Mouse (Mus musculus): Measurements from ENCODE around the gene Xpo6.

The Xpo6 gene

DNA sequence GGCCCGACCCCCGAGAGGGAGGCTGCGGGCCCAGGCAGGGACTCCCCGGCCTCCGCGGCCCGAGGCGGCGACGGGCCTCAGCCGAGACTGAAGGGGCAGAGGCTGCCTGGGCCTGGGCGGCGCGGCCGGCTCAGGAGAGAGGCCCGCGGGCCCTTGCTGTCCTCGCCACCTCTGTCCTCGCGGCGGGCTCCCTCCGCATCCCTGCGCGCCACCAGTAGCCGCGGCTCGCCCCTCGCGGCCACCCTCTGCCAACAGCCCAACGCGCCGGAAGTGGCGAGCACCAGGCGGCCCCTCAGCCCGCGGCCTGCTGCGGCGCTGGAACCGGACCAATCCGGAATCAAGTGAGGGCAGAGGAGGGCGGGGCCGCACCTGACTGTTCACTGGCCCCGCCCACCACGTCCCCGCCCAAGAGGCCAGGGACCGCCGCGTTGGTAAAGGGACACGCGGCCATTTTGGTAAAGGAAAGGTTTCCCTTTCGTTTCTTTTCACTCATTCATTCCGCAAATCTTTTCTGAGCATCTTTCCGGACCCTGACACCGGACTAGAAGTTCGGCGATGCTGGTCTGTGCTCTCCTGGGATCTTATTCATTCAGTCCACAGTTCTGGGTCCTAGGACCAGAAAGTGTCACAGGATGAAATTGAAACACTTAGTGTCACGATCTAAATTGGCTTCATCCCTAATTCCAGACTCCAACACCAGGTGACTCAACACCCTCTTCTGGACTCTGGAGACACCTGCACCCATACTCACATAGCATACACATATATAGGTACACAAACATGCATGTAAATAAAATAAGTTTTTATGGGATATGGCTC, at the start of gene Xpo6:
Gene Xpo6, minus strand, starts transcription at position 324 of the 819 bp plus-strand sequence.
- DNase-seq (ENCODE audit: low spot score), result peak; percentile 99

DNA sequence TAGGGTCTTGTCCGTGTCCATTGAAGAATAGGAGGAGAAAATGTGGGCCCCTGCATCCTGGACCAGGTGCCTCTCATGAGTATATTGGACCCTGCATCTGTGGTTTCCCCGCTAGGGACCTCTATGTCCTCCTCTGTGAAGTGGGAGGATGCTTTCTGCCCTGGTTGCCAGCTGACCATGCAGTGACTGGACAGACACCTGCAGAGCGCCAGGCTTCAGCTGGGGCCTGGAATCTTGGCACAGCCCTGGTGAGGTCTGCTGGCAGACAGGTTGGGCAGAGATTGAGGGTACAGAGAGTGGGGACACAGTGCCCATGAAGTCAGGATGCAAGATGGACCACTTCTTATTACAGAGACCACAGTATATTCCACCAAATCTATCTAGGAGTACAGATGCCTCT, 49.7 kb upstream of the Xpo6 start:
- DNase-seq (ENCODE audit: low spot score), result no peak

DNA sequence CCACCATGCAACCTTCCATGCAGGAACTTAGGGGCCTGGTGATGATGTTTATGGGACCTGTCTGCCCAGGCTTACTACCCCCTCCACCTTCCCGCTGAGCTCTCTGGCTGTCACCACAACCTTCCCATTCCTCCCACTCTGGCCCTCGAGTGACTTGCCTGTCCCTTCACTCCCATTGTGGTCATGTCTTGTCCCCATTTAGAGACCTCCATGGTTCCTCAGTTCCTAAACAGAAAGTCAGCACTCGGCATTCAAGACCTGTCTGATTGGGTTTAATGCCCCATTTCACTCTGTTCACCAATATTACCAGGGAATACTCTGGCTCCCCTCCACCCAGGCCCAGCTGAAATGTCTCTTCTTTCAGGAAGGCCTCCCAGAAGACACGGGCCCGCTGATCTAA, 48.8 kb upstream of the Xpo6 start:
- DNase-seq (ENCODE audit: low spot score), result no peak

DNA sequence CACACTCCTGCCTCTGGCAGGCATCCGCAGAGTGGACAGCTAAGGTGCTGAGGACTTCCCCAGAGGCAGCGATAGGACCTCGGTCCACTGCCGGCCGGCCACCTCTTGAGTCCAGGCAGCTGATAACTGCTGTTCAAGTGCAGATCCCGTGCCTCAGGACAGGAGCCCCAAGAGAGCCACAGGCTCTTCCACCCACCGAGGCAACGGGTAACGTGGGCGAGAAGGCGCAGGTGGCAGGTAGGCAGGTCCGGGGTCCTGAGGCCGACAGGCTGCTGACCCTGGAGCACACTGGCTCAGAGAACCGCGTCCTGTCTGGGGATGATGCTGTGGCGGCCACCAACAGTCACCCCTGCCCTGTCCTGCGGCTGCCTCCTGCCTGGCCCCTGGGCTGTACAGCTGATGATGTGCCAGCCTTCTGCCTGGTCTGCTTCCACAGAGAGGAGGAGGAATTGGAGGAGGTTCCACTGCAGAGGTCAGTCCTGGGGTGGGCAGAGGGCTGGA, 48.4 kb upstream of the Xpo6 start:
- no peak for DNase-seq (ENCODE audit: low spot score)

DNA sequence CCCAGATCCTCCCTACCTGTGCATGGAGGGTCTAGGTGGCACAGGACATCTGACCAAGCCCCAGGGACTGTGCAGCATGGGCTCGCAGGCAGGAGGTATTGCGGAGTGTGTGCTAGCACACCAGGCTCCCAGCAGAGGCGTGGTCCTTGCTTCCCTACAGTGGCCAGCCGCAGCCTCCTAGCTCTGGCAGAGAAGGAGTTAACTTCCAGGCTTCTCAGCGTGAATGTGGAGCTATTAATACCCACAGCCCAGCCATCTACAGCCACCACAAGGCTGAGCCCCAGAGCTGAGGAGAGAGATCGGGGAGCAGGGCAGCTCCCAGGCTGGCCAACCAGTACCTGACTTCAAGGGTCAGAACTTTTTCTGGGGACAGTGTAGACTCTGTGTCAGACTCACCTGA, 47.8 kb upstream of the Xpo6 start:
- peak; percentile 36 for DNase-seq (ENCODE audit: low spot score)

DNA sequence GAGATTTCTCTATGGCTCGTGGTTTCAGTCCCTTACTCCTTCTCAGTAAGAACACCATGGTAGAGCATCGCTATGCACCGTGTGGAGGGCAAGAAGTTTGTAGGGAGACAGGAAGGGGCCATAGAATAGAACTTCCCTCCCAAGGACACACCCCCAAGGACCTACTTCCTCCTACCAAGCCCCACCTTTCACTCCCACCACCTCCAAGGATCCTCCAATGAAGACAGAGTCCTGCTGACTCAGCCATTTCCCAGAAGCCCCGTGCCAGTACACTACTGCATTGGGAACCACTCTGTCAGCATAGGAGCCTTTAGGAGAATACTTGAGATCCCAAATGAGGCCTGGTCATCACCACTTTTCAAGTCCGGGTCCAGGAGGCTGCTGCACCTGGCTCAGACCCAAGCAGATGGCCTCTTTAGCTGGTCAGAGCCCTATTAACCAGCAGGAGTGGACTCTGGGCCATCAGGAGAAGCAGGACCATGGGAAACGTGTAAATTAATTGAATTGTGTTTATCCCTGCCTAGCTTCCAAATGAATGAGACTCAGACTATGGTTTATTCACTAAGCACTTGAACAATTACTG, 44.0 kb upstream of the Xpo6 start:
- no peak for DNase-seq (ENCODE audit: low spot score)

DNA sequence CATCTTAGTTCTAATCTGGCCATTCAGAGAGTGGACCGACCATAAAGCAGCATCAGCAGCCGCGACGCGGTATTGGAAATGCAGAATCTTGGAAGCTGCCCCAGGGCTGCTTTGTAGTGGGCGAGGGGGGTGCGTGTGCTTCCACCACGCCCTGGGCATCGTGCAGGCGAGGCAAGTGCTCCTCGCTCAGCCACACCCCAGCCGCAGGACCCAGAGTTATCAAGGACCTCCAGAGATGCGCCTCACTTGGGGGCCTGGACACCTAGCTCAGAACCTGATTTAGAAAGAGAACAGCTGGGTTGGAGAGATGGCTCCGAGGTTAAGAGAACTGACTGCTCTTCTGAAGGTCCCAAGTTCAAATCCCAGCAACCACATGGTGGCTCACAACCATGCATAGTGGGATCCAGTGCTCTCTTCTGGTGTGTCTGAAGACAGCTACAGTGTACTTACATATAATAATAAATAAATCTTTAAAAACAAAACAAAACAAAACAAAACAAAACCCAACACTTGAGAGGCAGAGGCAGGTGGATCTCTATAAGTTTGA, 40.6 kb upstream of the Xpo6 start:
- DNase-seq (ENCODE audit: low spot score), result no peak

DNA sequence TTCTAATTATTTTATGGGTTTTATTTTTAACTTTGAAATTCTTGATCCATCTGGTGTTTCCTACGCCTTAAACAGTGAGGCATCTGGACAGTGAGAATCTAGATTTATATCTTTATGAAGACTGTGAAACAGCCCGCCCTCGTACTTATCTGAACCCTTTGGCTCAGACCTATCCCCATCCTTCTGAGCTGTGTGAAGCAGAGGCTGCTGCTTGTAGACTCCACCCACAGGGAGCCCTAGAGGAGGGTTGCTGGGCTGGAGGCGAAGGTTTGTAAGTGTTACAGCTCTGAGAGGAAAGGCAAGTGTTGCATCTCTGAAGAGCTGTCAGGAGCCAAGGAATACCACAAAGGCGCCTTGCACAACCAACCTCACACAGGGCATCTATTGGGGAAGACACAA, 36.5 kb upstream of the Xpo6 start:
- no peak for DNase-seq (ENCODE audit: low spot score)

DNA sequence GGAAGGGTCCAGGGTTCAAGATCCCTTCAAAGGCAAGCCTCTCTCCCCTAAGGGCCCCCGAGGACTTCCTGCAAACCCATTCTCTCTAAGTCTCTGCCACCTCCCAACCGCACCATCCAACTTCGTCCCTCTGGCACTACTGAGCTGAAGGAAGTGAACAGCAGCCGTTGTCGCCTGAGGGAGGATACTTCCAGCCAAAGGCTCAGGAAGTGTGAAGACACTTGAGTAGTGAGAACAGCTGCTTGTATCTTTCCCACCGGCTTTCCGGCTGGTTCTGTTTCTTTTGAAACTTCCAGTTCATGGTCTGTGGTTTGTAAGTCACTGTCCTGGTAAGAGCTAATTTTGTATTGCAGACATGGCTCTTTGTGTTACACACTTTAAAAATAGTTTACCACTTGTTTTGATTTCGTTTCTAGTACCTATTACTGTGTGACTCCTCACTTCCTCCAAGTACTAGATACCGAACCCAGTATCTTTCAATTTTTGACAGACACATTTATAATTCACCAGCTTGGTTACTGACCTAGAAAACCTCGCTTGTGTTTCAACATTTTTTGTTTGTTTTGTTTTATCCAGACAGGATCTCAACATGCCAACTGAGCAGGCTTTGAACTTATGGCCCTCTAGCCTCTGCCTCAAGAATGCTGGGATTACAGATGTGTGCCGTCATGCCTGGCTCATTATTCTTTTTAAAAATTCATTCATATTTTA, 35.9 kb upstream of the Xpo6 start:
- no peak for DNase-seq (ENCODE audit: low spot score)

DNA sequence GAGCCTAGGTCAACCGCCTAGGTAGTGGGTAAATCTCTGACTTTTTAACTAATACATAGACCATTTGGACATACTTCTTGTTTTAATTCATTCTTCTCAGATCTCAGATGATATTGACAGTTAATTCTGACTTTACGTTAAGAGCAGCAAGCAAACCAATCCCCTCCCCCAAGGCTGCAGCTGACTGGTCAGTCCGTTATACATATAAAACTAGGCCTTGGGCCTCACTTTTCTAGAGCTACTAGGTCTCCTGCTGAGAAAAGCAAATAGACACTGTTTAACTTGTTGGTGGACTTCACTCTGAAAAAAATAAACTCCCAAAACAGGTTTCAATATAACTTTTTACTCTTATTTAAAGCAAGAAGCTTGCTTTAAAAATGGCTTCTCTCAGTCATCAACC, 34.3 kb upstream of the Xpo6 start:
- no peak for DNase-seq (ENCODE audit: low spot score)

DNA sequence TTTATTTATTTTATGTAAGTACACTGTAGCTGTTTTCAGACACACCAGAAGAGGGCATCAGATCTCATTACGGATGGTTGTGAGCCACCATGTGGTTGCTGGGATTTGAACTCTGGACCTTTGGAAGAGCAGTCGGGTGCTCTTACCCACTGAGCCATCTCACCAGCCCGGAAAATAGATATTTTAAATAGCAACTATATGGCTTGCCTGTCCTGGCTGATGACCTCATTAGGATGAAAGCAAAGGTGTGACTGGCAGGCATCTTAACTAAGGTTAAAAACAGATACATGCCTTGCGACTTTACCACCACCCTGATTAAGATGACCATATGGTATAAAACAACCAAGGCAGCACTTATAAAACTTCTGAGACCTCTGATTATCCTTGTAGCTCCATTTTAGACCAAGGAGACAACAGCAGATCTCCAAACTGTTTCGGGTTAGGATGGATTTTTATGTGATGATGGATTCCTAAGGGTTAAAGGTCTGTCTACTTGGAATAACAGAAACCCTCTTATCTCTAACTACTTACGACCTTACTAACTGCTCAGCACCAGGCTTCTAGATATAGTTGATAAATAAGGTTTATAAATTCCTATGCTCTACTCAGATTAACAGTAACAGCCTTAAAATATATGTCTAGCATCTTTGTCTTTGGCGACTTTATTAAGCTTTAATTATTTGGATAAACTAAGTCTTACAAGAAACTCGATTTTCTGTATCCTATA, 32.2 kb upstream of the Xpo6 start:
- no peak for DNase-seq (ENCODE audit: low spot score)

DNA sequence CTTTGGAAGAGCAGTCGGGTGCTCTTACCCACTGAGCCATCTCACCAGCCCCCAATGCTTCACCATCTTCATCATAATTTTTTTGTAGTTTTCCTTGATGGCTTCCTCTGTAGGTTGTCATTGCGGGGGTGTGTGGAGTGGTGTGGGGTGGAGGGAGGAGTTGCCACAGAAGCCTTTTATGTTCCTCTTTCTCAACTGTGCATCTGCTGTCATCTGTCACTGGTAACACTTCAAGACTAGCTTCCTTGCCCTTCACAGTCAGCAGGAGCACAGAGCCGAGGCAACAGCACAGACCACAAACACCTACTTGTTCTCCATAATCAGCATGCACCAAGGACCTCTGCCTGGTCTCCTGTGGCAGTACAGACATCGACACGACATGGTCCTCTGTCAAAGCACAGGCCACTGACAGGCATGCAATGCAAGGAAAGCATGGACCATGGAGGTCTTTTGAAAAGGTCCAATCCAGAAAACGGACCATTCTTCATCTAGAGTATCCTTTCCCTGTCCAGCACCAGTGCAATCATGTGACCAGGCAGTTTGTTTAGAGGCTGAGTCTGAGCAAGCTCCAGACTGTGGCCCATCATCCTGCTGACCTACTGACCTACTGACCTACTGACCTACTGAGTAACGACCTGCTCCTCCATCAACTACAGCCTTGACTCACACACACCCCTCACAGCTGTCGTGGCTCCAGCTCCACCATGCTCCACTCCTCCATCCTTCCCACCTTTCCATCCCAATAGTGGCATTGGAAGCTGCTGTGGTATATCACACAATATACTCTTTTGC, 30.3 kb upstream of the Xpo6 start:
- peak; percentile 15 for DNase-seq (ENCODE audit: low spot score)

DNA sequence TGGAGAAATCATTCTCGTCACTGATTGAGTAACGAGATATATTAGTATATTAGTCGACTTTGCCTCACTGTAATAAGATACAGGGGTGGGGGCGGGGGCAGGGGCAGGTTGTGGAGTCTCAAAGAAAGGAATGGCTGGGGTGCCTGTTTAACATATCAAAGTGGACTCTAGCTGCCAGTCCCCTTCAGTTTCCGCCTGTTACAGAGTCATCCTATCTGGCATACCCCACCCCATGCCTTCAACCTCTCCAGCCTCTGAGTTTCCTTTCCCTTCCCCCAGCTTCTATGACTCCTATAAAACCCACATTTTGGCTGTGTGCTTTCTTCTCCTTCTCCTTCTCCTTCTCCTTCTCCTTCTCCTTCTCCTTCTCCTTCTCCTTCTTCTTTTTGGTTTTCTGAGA, 25.8 kb upstream of the Xpo6 start:
- DNase-seq (ENCODE audit: low spot score), result no peak

DNA sequence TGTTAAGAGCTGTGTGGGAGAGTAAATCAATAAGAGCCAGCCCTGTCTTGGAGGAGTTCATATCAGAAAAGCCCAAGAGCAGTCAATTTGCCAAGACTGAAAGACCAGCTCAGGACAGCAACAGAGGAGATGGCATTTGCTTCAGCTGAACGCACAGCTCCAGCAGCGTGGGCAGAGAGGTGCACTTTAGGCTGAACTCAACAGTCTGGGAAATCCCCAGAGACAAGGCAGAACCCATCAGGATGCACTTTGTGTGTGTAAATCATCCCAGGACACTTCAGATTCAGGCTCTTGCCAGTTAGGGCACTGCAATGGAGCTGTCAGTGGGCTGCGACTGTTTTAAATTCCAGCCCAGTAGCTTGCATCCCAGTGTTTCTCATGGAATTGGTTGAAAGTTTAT, 22.5 kb upstream of the Xpo6 start:
- DNase-seq (ENCODE audit: low spot score), result no peak

DNA sequence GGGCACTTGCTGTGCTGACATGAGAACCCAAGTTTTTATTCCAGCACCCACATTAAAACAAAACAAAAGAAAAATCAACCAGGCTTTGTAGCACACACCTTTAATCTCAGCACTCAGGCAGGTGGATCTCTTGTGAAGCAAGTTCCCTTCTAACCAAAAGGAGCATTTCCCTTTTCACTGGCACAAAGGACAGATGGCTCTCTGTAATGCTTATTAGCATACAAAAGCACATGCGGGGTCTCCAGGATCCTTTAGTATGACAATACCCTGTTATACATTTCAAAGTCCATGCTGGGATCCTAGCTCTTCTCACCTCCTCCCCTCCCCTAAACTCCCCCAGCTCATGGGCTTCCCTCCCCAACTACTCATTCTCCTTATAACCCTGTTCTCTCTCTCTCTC, 20.3 kb upstream of the Xpo6 start:
- no peak for DNase-seq (ENCODE audit: low spot score)

DNA sequence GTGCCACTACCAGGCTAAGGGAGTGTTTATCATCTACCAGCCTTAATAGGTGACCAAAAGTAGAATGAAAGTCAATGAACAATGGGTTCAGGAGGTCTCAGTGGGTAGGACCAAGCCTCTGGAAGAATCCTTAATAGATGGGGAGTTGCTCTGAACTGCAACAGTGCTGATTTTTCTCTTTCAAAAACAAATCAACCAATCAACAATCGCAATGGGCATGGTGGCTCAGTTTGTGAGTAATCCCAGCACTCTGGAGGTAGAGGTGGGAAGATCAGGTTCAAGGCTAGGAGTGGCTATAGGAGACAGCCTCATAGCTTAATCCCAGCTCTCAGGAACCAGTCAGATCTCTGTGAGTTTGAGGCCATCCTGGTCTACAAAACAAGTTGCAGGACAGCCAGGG, 18.0 kb upstream of the Xpo6 start:
- no peak for DNase-seq (ENCODE audit: low spot score)

DNA sequence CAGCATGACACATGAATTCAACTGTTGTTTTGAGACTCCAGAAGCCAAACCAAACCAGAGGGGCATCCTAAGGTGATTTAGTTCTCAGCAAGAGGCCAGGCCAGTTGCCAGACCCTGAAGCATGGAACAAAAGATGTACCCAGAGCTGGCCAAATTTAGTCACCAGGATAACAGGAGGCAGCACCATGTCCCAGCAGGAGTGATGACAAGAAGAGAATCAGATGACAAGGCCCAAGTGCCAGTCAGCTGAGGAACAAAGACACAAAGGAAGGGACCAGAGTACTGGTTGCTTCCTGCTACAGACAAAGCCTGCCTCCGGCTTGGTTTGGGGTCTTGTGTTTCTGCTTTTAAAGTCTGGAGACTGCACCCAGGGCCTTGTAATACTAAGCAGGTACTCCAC, 16.6 kb upstream of the Xpo6 start:
- DNase-seq (ENCODE audit: low spot score), result no peak

DNA sequence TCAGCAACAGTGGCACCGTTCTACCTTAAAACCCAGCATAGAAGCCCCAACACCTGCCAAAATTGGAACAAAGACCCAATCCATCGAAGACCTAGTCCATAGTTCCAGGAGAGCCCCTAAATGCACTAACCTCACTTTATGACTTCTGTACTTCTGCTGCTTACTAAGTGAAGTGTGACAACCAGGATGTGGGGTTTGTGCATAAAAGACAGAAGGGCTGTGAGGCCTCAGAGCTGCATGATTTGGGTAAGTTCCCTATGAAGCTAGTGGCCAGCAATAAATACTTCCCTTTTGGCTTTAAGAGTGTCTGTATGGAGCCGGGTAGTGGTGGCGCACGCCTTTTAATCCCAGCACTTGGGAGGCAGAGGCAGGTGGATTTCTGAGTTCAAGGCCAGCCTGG, 10.6 kb upstream of the Xpo6 start:
- no peak for DNase-seq (ENCODE audit: low spot score)

DNA sequence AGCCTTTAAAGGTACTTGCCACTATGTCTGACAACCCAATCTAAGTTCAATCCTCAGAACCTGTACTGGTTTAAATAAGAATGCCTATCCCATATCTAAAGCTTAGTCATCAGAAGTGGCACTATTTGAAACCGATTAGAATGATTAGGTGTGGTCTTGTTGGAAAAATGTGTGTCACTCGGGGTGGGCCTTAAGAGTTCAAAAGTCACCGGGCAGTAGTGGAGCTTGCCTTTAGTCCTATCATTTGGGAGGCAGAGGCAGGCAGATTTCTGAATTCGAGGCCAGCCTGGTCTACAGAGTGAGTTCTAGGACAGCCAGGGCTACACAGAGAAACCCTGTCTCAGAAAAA, 670 bp upstream of the Xpo6 start:
- no peak for DNase-seq (ENCODE audit: low spot score)

DNA sequence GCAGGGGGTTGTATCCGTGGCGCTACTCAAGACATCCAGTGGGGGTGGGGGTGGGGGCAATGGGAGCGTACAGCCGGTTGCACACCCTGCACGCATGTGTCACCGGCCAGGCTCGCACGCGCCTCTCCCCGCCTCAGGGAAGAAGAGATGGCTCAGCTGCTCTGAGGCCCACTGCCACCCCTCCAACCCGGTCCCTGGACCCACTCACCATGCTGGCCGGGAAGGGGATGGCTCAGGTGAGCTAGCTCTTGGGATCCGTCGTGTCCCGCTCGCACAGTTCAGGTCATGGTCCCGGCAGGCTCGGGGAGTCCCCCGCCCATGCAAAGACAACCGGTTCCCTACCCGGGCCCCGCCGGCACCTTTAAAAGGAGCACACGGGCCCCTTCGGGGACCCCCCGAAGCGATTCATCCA, 604 bp downstream of the Xpo6 start:
- peak; percentile 61 for DNase-seq (ENCODE audit: low spot score)

DNA sequence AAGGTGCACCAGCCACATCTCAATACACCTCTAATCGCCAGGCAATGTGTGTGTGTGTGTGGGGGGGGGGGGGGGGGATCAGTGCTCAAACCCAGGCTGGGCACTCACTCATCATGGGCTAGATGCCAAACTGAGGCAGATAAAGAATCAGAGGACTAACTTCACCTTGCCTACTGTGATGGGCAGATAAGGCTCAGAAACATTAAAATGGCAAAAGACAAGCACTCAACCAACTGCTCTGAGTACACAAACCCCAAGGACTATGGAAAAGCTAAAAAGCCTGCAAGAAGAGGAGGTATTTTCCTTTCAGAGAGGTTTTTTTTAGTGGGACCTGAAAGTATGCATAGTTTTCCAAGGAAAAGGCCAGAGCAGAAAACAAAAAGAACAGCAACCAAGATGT, 1.4 kb downstream of the Xpo6 start:
- no peak for DNase-seq (ENCODE audit: low spot score)

DNA sequence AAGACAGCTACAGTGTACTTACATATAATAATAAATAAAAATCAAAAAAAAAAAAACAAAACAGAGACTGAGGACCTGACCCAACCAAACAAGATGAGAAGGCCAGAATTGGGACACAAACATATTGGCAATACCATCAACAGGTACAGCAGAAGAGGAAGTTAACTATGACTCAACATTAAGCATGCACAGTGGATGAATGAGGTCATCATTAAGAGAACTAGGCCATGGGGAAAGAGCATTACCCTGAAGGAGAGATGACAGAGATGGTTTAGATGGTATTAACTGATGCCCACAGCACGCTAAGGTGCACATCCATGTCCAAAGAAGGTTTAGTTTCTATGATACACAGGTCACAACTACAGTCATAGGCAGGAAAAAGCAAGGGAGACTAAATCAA, 6.1 kb downstream of the Xpo6 start:
- no peak for DNase-seq (ENCODE audit: low spot score)
